ENCODE assay signal across 1 mouse cellular context in genomic region chr6:99489423-99489822, GRCm38 (mm10).
TF ChIP-seq lines count a peak whose summit lies in the region.

No protein-coding gene starts in this region.

TF ChIP-seq in MEL, 35 proteins besides CTCF, POLR2A, EP300 and RAD21 (continued from another document):
- TF ChIP-seq SMC3 (IDR thresholded peaks at IDR 0.05; ENCODE audit: low read depth, low read length) = no peak
- TF ChIP-seq UBTF (IDR thresholded peaks at IDR 0.05; ENCODE audit: borderline replicate concordance, insufficient read depth, low read depth, low read length) = no peak
- TF ChIP-seq POLR2AphosphoS2 (IDR thresholded peaks at IDR 0.05; ENCODE audit: low read length) = no peak
- no peak for TF ChIP-seq ZMIZ1 (IDR thresholded peaks at IDR 0.05; ENCODE audit: low read depth, low read length)
- TF ChIP-seq GATA1 (IDR thresholded peaks at IDR 0.05; ENCODE audit: low read depth, low read length) = no peak
